Mouse (Mus musculus) megakaryocyte progenitor cell, adult 5-6 weeks (primary cell): ENCODE results near the gene Mcidas. TPM values are rescaled to one million over a fixed set of nuclear protein-coding genes. Genes with fewer than 3 reads are reported as not detected.

ENCODE experiments used
- total RNA-seq, 2 experiments: library from RNA; stranded (forward) in 1 of 2; stranded (reverse) in 1 of 2; fragments of 157-497, 149-512 nt in 1 of 2; fragments of 200-1000 nt in 1 of 2; gene quantifications; 2 replicates each; pipeline versions ENCODE4 v1.2.3 to v1.2.4; 2015 to 2017

Mcidas gene
- total RNA-seq, 2 experiments from 2014 or later: not detected

Other genes with a start within 250 kb of the Mcidas start
- 1.2 and 1.6 TPM in 2 replicates for gene Plpp1, start 193.1 kb upstream of the Mcidas start, total RNA-seq (2015)
- gene Plpp1, start 193.1 kb upstream of the Mcidas start, total RNA-seq (2017): 1.0 and 2.7 TPM in 2 replicates
- gene Mtrex, start 66.4 kb upstream of the Mcidas start, total RNA-seq (2015): 77.2 and 85.6 TPM in 2 replicates
- gene Mtrex, start 66.4 kb upstream of the Mcidas start, total RNA-seq (2017): 69.9 and 87.9 TPM in 2 replicates
- 16.7 and 22.3 TPM in 2 replicates for gene Dhx29, start 66.4 kb upstream of the Mcidas start, total RNA-seq (2015)
- gene Dhx29, start 66.4 kb upstream of the Mcidas start, total RNA-seq (2017): 27.2 and 29.8 TPM in 2 replicates
- 1.5 and 2.1 TPM in 2 replicates for gene Ccno, start 6.0 kb upstream of the Mcidas start, total RNA-seq (2015)
- gene Ccno, start 6.0 kb upstream of the Mcidas start, total RNA-seq (2017): 1.4 and 1.6 TPM in 2 replicates
- gene Cdc20b, start 41.3 kb downstream of the Mcidas start, total RNA-seq (2015): not detected in 2 replicates
- gene Cdc20b, start 41.3 kb downstream of the Mcidas start, total RNA-seq (2017): not detected in 2 replicates
- not detected in 2 replicates for gene Gpx8, start 52.6 kb downstream of the Mcidas start, total RNA-seq (2015)
- gene Gpx8, start 52.6 kb downstream of the Mcidas start, total RNA-seq (2017): not detected in 2 replicates
- 0.15 TPM in 1 of 2 replicates, not detected in the other for gene Gzma, start 107.1 kb downstream of the Mcidas start, total RNA-seq (2015)
- gene Gzma, start 107.1 kb downstream of the Mcidas start, total RNA-seq (2017): 0.61 TPM in 1 of 2 replicates, not detected in the other
- 0.27 TPM in 1 of 2 replicates, not detected in the other for gene Esm1, start 215.8 kb downstream of the Mcidas start, total RNA-seq (2015)
- not detected in 2 replicates for gene Esm1, start 215.8 kb downstream of the Mcidas start, total RNA-seq (2017)
- not detected in 2 replicates for gene Gzmk, start 232.1 kb downstream of the Mcidas start, total RNA-seq (2015)
- not detected in 2 replicates for gene Gzmk, start 232.1 kb downstream of the Mcidas start, total RNA-seq (2017)